Mouse (Mus musculus) erythroblast, embryonic 14.5 days (primary cell): ENCODE results near the gene Ap1ar. TPM values are rescaled to one million over a fixed set of nuclear protein-coding genes. Genes with fewer than 3 reads are reported as not detected.

Experiments used
- H3K27me3 ChIP-seq: 2 replicates; pipeline ENCODE4 v1.6.1; 2012; ENCODE audit warnings: inconsistent platforms; ENCODE audit not compliant: control insufficient read depth
- H3K36me3 ChIP-seq: 2 replicates; pipeline ENCODE4 v1.6.1; 2012; ENCODE audit warnings: mild to moderate bottlenecking, inconsistent platforms; ENCODE audit not compliant: control insufficient read depth
- H3K4me1 ChIP-seq: 2 replicates; pipeline ENCODE4 v1.6.1; 2012; ENCODE audit warnings: inconsistent platforms; ENCODE audit not compliant: control insufficient read depth
- H3K4me3 ChIP-seq: replicated peaks from 2 replicates; pipeline ENCODE3; 2012; ENCODE audit warnings: moderate library complexity, mild to moderate bottlenecking, inconsistent platforms
- H3K9me3 ChIP-seq: 2 replicates; pipeline ENCODE4 v1.6.1; 2012; ENCODE audit warnings: low read length, inconsistent platforms, mixed read lengths; ENCODE audit not compliant: control insufficient read depth
- GATA1 ChIP-seq: IDR thresholded peaks from 2 replicates; pipeline ENCODE4 v1.6.1; 2012; ENCODE audit warnings: low read length, inconsistent platforms, mixed read lengths
- TAL1 ChIP-seq: IDR thresholded peaks from 3 replicates; pipeline ENCODE4 v1.6.1; 2012; ENCODE audit warnings: low read length, inconsistent platforms, mixed read lengths
- polyA plus RNA-seq: library from polyadenylated mRNA; stranded (reverse); fragments of >175 nt; gene quantifications from 2 replicates; pipeline ENCODE4 v1.2.3, GENCODE M21; 2012

Ap1ar gene
- polyA plus RNA-seq, 1 experiment, result 3.8 TPM

GRCm38 (mm10) chr3:127780921-127781320, 56.4 kb downstream of the Ap1ar start:
- Histone ChIP-seq H3K4me1 (peaks cover 8% of the 10 kb centered on the region), H3K4me3 (no peak overlapping the region), H3K9me3 (peaks cover 8% of the 10 kb centered on the region), H3K27me3 (no peaks in the 10 kb centered on the region; the same call in 1 of the 2 replicates), H3K36me3 (no peaks in the 10 kb centered on the region)
- TF ChIP-seq TAL1 (no peak), GATA1 (no peak)

- no peaks in the 10 kb centered on the region for H3K36me3 ChIP-seq
- peaks cover 6% of the 10 kb centered on the region for H3K9me3 ChIP-seq
- TF ChIP-seq GATA1, result no peak
- no peak for TF ChIP-seq TAL1
- no peaks in the 10 kb centered on the region; the same call in 1 of the 2 replicates for H3K27me3 ChIP-seq
- peak within 1 kb of the TSS; percentile 69 for H3K4me3 ChIP-seq
- H3K4me1 ChIP-seq, result peaks cover 8% of the 10 kb centered on the region
These were observed 57.2 kb downstream of the Ap1ar start, which contains the start of gene Alpk1 for GRCm38 (mm10) chr3:127780021-127780644. Gene Alpk1 (minus strand): TSS chr3:127780527.

GRCm38 (mm10) chr3:127769146-127769545, 68.2 kb downstream of the Ap1ar start:
- TF ChIP-seq TAL1 (no peak), GATA1 (no peak)
- H3K4me3 ChIP-seq, result no peak overlapping the region
- H3K4me1 ChIP-seq, result no peaks in the 10 kb centered on the region
- H3K9me3 ChIP-seq, result no peaks in the 10 kb centered on the region
- H3K27me3 ChIP-seq, result no peaks in the 10 kb centered on the region
- H3K36me3 ChIP-seq, result no peaks in the 10 kb centered on the region

GRCm38 (mm10) chr3:127765971-127766370, 71.4 kb downstream of the Ap1ar start:
- TF ChIP-seq GATA1, result no peak
- no peak for TF ChIP-seq TAL1
- H3K36me3 ChIP-seq, result no peaks in the 10 kb centered on the region
- no peaks in the 10 kb centered on the region for H3K9me3 ChIP-seq
- H3K4me3 ChIP-seq, result no peak overlapping the region
- no peaks in the 10 kb centered on the region for H3K4me1 ChIP-seq
- H3K27me3 ChIP-seq, result no peaks in the 10 kb centered on the region

GRCm38 (mm10) chr3:127764541-127764940, 72.8 kb downstream of the Ap1ar start:
- H3K4me3 ChIP-seq, result no peak overlapping the region
- TF ChIP-seq GATA1, result no peak
- no peak for TF ChIP-seq TAL1

GRCm38 (mm10) chr3:127763076-127763612, 74.2 kb downstream of the Ap1ar start:
- no peak for TF ChIP-seq GATA1
- TF ChIP-seq TAL1, result no peak
- Histone ChIP-seq H3K36me3 (no peaks in the 10 kb centered on the region), H3K9me3 (no peaks in the 10 kb centered on the region), H3K4me3 (no peak overlapping the region), H3K4me1 (peaks cover 7% of the 10 kb centered on the region), H3K27me3 (no peaks in the 10 kb centered on the region)

More at GRCm38 (mm10) chr3:127764541-127764940, 72.8 kb downstream of the Ap1ar start:
- Histone ChIP-seq H3K27me3 (no peaks in the 10 kb centered on the region), H3K4me1 (no peaks in the 10 kb centered on the region), H3K36me3 (no peaks in the 10 kb centered on the region), H3K9me3 (no peaks in the 10 kb centered on the region)

- Histone ChIP-seq H3K4me3 (no peak overlapping the region), H3K27me3 (no peaks in the 10 kb centered on the region), H3K36me3 (no peaks in the 10 kb centered on the region), H3K9me3 (no peaks in the 10 kb centered on the region), H3K4me1 (peaks cover 13% of the 10 kb centered on the region)
- TF ChIP-seq TAL1 (no peak), GATA1 (no peak)
These were observed 74.9 kb downstream of the Ap1ar start for GRCm38 (mm10) chr3:127762403-127762802.

GRCm38 (mm10) chr3:127759212-127759611, 78.1 kb downstream of the Ap1ar start:
- Histone ChIP-seq H3K27me3 (no peaks in the 10 kb centered on the region), H3K36me3 (no peaks in the 10 kb centered on the region), H3K9me3 (no peaks in the 10 kb centered on the region), H3K4me1 (peaks cover 13% of the 10 kb centered on the region), H3K4me3 (no peak overlapping the region)
- TF ChIP-seq GATA1 (no peak), TAL1 (no peak)

- no peak for TF ChIP-seq TAL1
- no peak for TF ChIP-seq GATA1
- H3K4me1 ChIP-seq, result peaks cover 13% of the 10 kb centered on the region
- no peak overlapping the region for H3K4me3 ChIP-seq
- no peaks in the 10 kb centered on the region for H3K36me3 ChIP-seq
- no peaks in the 10 kb centered on the region for H3K27me3 ChIP-seq
- H3K9me3 ChIP-seq, result no peaks in the 10 kb centered on the region
These were observed 78.5 kb downstream of the Ap1ar start for GRCm38 (mm10) chr3:127758806-127759205.

GRCm38 (mm10) chr3:127757886-127758301, 79.4 kb downstream of the Ap1ar start:
- TF ChIP-seq GATA1, result no peak
- TF ChIP-seq TAL1, result no peak

More at GRCm38 (mm10) chr3:127757886-127758301, 79.4 kb downstream of the Ap1ar start:
- Histone ChIP-seq H3K4me1 (peaks cover 13% of the 10 kb centered on the region), H3K9me3 (no peaks in the 10 kb centered on the region), H3K36me3 (no peaks in the 10 kb centered on the region), H3K27me3 (no peaks in the 10 kb centered on the region), H3K4me3 (no peak overlapping the region)

Other genes with a start within 250 kb of the Ap1ar start
- gene Neurog2, start 204.4 kb downstream of the Ap1ar start, polyA plus RNA-seq, result not detected in 2 replicates
- gene Alpk1, start 57.0 kb downstream of the Ap1ar start, polyA plus RNA-seq, result not detected in 2 replicates
- gene Tifa, start 47.7 kb downstream of the Ap1ar start, polyA plus RNA-seq, result 7.4 and 7.6 TPM in 2 replicates
- 14.4 and 19.7 TPM in 2 replicates for gene Fam241a, start 58.8 kb upstream of the Ap1ar start, polyA plus RNA-seq